ENCODE assay signal across 26 mouse cellular contexts in the genomic region with DNA sequence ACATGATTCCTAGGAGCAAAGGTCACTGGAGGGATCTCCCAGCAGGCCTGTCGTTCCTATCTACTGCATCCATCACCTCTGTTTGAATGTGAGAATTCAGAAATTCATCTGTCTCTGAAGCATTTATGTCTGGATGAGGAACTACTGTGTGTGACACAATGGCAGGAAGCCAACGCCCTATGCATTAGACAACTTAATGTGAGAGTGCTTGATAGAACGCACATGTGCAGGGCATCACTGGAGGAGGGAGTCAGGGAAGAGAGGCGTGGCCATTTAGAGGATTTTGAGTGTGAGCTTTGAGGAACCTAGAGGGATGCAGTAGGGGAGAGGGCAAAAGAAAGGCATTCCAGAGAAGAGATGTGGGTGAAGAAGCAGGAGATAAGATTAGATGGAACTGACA.
DNase-seq lines count a peak whose midpoint lies in the region; ATAC-seq lines count a peak whose summit lies in the region.
"Had no signal": no experiment of that assay in that cellular context is flagged by ENCODE, and none has a peak within 500 bp of the region (broad histone marks: within the 10 kb centered on the region; RNA-seq: fewer than 3 reads in every experiment).

No protein-coding gene starts in this region.

- 38% methylated on average over 4 of the region's 4 CpGs for WGBS in lung, embryonic 16.5 days
- 82% methylated on average over 4 of the region's 4 CpGs for WGBS in forebrain, embryonic 11.5 days

- H3K4me1 ChIP-seq in lung, embryonic 16.5 days (replicated peaks; ENCODE audit: control insufficient read depth, insufficient read depth, low read length), result no peaks in the 10 kb centered on the region; the same call in 1 of the 2 replicates
- no peaks in the 10 kb centered on the region for H3K4me1 ChIP-seq in forebrain, embryonic 11.5 days (replicated peaks; ENCODE audit: control insufficient read depth, insufficient read depth, low read length)
- H3K4me1 ChIP-seq: embryonic facial prominence, embryonic 12.5 days; forebrain, embryonic 15.5 days; heart, embryonic 12.5 days; hindbrain, embryonic 13.5 days; liver, embryonic 13.5 days had no signal

- H3K9ac ChIP-seq in lung, embryonic 16.5 days (ENCODE audit: low read length), result no peak overlapping the region
- no peak overlapping the region for H3K9ac ChIP-seq in forebrain, embryonic 11.5 days (ENCODE audit: low read length)
- H3K9ac ChIP-seq: embryonic facial prominence, embryonic 12.5 days; forebrain, embryonic 15.5 days; heart, embryonic 12.5 days; hindbrain, embryonic 13.5 days; limb, embryonic 13.5 days; liver, embryonic 13.5 days had no signal

- H3K4me2 ChIP-seq in lung, embryonic 16.5 days (ENCODE audit: low read depth, low read length), result no peak overlapping the region
- H3K4me2 ChIP-seq in forebrain, embryonic 11.5 days (ENCODE audit: low read depth, low read length, severe bottlenecking), result no peak overlapping the region
- H3K4me2 ChIP-seq: embryonic facial prominence, embryonic 12.5 days; forebrain, embryonic 15.5 days; heart, embryonic 12.5 days; hindbrain, embryonic 13.5 days; limb, embryonic 13.5 days; liver, embryonic 13.5 days had no signal

- no peak overlapping the region for H3K4me3 ChIP-seq in lung, embryonic 16.5 days (ENCODE audit: low read length)
- H3K4me3 ChIP-seq in forebrain, embryonic 11.5 days (ENCODE audit: low read depth, low read length), result no peak overlapping the region
- H3K4me3 ChIP-seq: embryonic facial prominence, embryonic 12.5 days; forebrain, embryonic 15.5 days; heart, embryonic 12.5 days; hindbrain, embryonic 13.5 days; limb, embryonic 13.5 days; liver, embryonic 13.5 days had no signal

- H3K36me3 ChIP-seq in lung, embryonic 16.5 days (ENCODE audit: control insufficient read depth, insufficient read depth, low read length), result no peaks in the 10 kb centered on the region
- no peaks in the 10 kb centered on the region for H3K36me3 ChIP-seq in forebrain, embryonic 11.5 days (ENCODE audit: control insufficient read depth, insufficient read depth, low read length)
- H3K36me3 ChIP-seq: embryonic facial prominence, embryonic 12.5 days; forebrain, embryonic 15.5 days; heart, embryonic 12.5 days; hindbrain, embryonic 13.5 days; limb, embryonic 13.5 days; liver, embryonic 13.5 days had no signal

- DNase-seq in kidney, postnatal 10 days, result peak; percentile 18
- DNase-seq in kidney, adult 11 months, result no peak
- DNase-seq in lung, adult 18-20 months, result no peak
- DNase-seq in lung, postnatal 10 days, result peak; percentile 13
- no peak for DNase-seq in forebrain, embryonic 11.5 days (ENCODE audit: low spot score)
- DNase-seq: adrenal gland, postnatal 10 days; B cell, adult 2 months; cerebellum, adult 11 months; cerebellum, adult 9-10 months; cerebellum, postnatal 36 days; gastrocnemius, postnatal 36 days; heart, adult 18-20 months; heart, postnatal 4 days; liver, embryonic 13.5 days; midbrain, embryonic 14.5 days; retina, postnatal 1 day; right cerebral cortex, postnatal 14 days; thymus, postnatal 4 days had no signal

- H3K27me3 ChIP-seq in lung, embryonic 16.5 days (ENCODE audit: control insufficient read depth, insufficient read depth, low read depth, low read length), result no peaks in the 10 kb centered on the region
- no peaks in the 10 kb centered on the region for H3K27me3 ChIP-seq in forebrain, embryonic 11.5 days (ENCODE audit: control insufficient read depth, insufficient read depth, low read length)
- H3K27me3 ChIP-seq: embryonic facial prominence, embryonic 12.5 days; forebrain, embryonic 15.5 days; heart, embryonic 12.5 days; hindbrain, embryonic 13.5 days; limb, embryonic 13.5 days; liver, embryonic 13.5 days had no signal

- H3K27ac ChIP-seq in lung, embryonic 16.5 days (ENCODE audit: low read length), result no peak overlapping the region
- H3K27ac ChIP-seq in forebrain, embryonic 11.5 days (ENCODE audit: low read depth, low read length), result no peak overlapping the region
- H3K27ac ChIP-seq: embryonic facial prominence, embryonic 12.5 days; forebrain, embryonic 15.5 days; hindbrain, embryonic 13.5 days; limb, embryonic 13.5 days; liver, embryonic 13.5 days had no signal

- ATAC-seq in lung, embryonic 16.5 days (ENCODE audit: low read depth), result peak; percentile 80
- ATAC-seq in neutrophil, adult 5-6 weeks (ENCODE audit: extremely low read depth, insufficient number of reproducible peaks, low FRiP score, poor library complexity, severe bottlenecking), result 0 out of 2 replicates have a peak, but pooled peaks have one; percentile 19
- ATAC-seq in forebrain, embryonic 11.5 days (replicated peaks; ENCODE audit: low FRiP score), result no peak
- ATAC-seq: forebrain, embryonic 15.5 days; intestine, postnatal 0 days had no signal

- H3K9me3 ChIP-seq in lung, embryonic 16.5 days (ENCODE audit: control insufficient read depth, low read length), result no peaks in the 10 kb centered on the region
- H3K9me3 ChIP-seq in forebrain, embryonic 11.5 days (ENCODE audit: control insufficient read depth, low read length), result no peaks in the 10 kb centered on the region
- H3K9me3 ChIP-seq: embryonic facial prominence, embryonic 12.5 days; forebrain, embryonic 15.5 days; heart, embryonic 12.5 days; hindbrain, embryonic 13.5 days; limb, embryonic 13.5 days; liver, embryonic 13.5 days had no signal

Comparison
In these comparisons a context has a peak if more than half of its experiments do, and no peak if none do; other contexts are left out.
1. DNase-seq: peak in kidney, postnatal 10 days (single experiment) and lung, postnatal 10 days (single experiment); none in kidney, adult 11 months (single experiment), lung, adult 18-20 months (0 of 2) and forebrain, embryonic 11.5 days (single experiment).